Mouse (Mus musculus): ENCODE measurements around the gene Zfp93. TPM values are rescaled to one million over a fixed set of nuclear protein-coding genes. Genes with fewer than 3 reads are reported as not detected.

The Zfp93 gene
- polyA plus RNA-seq, 1 experiment from 2014 or later: 6.2 TPM

GRCm38 (mm10) chr7:24286916-24287315 lies 16.7 kb downstream of the Zfp93 start:
- no peaks in the 10 kb centered on the region for H3K4me1 ChIP-seq (ENCODE audit: control insufficient read depth, insufficient read depth, low read length)
- no peak overlapping the region for H3K4me3 ChIP-seq (ENCODE audit: low read depth, low read length)
- H3K9me3 ChIP-seq (ENCODE audit: control insufficient read depth, low read length): peaks cover 6% of the 10 kb centered on the region; the same call in 1 of the 2 replicates
- no peak overlapping the region for H3K9ac ChIP-seq (ENCODE audit: low read depth, low read length)
- ATAC-seq (ENCODE audit: low read depth) (no peak), DNase-seq (ENCODE audit: low spot score) (no peak)
- H3K36me3 ChIP-seq (ENCODE audit: control insufficient read depth, insufficient read depth, low read length): peaks cover 35% of the 10 kb centered on the region
- no peak overlapping the region for H3K4me2 ChIP-seq (ENCODE audit: low read depth, low read length)
- no peaks in the 10 kb centered on the region for H3K27me3 ChIP-seq (replicated peaks; ENCODE audit: control insufficient read depth, insufficient read depth, low read length)
- H3K27ac ChIP-seq (replicated peaks; ENCODE audit: low read depth, low read length): no peak overlapping the region
- WGBS: 79% methylated on average over 4 of the region's 4 CpGs

DNA sequence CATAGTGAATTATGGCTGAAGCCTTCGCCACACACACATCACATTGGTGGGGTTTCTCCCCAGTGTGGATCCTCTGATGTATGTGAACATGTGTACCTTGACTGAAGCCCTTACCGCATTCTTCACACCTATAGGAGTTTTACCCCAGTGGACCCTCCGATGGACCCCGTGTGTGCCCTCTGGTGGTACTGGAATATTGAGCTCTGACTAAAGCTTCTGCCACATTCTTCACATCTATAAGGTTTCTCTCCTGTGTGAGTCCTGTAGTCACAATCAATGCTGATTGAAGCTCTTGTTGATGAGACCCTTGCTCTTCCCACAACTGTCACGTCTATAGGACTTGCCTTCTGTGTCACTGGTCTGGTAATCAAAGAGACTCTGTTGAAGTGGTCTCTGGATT lies 17.4 kb downstream of the Zfp93 start:
- no peaks in the 10 kb centered on the region for H3K27me3 ChIP-seq (replicated peaks; ENCODE audit: control insufficient read depth, insufficient read depth, low read length)
- H3K4me1 ChIP-seq (ENCODE audit: control insufficient read depth, insufficient read depth, low read length): no peaks in the 10 kb centered on the region
- H3K4me3 ChIP-seq (ENCODE audit: low read depth, low read length): no peak overlapping the region
- no peak overlapping the region for H3K27ac ChIP-seq (replicated peaks; ENCODE audit: low read depth, low read length)
- DNase-seq (ENCODE audit: low spot score) (no peak), ATAC-seq (ENCODE audit: low read depth) (no peak)
- WGBS: 81% methylated on average over 5 of the region's 5 CpGs
- peaks cover 6% of the 10 kb centered on the region; the same call in 1 of the 2 replicates for H3K9me3 ChIP-seq (ENCODE audit: control insufficient read depth, low read length)
- peaks cover 42% of the 10 kb centered on the region for H3K36me3 ChIP-seq (ENCODE audit: control insufficient read depth, insufficient read depth, low read length)
- H3K9ac ChIP-seq (ENCODE audit: low read depth, low read length): no peak overlapping the region
- no peak overlapping the region for H3K4me2 ChIP-seq (ENCODE audit: low read depth, low read length)

DNA sequence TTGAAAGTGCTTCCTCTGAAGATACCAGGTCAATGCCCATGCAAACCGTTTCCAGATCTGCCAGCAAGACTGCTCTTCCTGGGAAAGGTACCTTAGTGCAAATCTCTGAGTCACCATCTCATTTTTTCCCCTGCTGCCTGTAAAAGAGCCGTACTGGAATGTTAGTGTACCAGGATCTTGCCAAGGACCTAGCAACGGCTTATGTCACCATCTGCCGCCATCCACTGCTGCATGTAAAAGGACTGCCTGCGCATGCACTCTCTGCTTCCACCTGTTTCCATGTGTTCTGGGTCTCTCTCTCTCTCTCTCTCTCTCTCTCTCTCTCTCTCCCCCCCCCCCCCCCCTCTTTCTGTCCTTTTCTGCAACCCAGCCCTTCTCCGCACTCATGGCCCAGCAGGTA lies 18.3 kb downstream of the Zfp93 start:
- H3K4me1 ChIP-seq (ENCODE audit: control insufficient read depth, insufficient read depth, low read length): no peaks in the 10 kb centered on the region
- peaks cover 6% of the 10 kb centered on the region; the same call in 1 of the 2 replicates for H3K9me3 ChIP-seq (ENCODE audit: control insufficient read depth, low read length)
- WGBS: 89% methylated on average over 5 of the region's 6 CpGs
- ATAC-seq (ENCODE audit: low read depth): no peak
- no peaks in the 10 kb centered on the region for H3K27me3 ChIP-seq (replicated peaks; ENCODE audit: control insufficient read depth, insufficient read depth, low read length)
- H3K4me2 ChIP-seq (ENCODE audit: low read depth, low read length): no peak overlapping the region
- H3K4me3 ChIP-seq (ENCODE audit: low read depth, low read length): no peak overlapping the region
- DNase-seq (ENCODE audit: low spot score): no peak
- H3K27ac ChIP-seq (replicated peaks; ENCODE audit: low read depth, low read length): no peak overlapping the region
- peaks cover 50% of the 10 kb centered on the region for H3K36me3 ChIP-seq (ENCODE audit: control insufficient read depth, insufficient read depth, low read length)
- no peak overlapping the region for H3K9ac ChIP-seq (ENCODE audit: low read depth, low read length)

DNA sequence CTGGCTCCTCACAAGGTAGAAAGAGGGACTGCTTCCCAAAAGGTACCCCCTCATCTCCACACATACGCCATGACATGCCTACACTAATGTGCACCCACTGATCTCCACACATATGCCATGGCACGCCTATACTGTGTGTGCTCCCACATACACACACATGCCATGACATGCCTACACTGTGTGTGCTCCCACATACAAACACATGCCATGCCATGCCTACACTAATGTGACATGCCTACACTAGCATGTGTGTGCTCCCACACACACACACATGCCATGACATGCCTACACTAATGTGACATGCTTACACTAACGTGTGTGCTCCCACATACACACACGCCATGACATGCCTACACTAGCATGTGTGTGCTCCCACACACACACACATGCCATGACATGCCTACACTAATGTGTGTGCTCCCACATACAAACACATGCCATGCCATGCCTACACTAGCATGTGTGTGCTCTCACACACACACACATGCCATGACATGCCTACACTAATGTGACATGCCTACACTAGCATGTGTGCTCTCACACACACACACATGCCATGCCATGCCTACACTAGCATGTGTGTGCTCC lies 20.0 kb downstream of the Zfp93 start:
- no peaks in the 10 kb centered on the region for H3K4me1 ChIP-seq (ENCODE audit: control insufficient read depth, insufficient read depth, low read length)
- H3K4me2 ChIP-seq (ENCODE audit: low read depth, low read length): no peak overlapping the region
- no peak overlapping the region for H3K27ac ChIP-seq (replicated peaks; ENCODE audit: low read depth, low read length)
- DNase-seq (ENCODE audit: low spot score) (no peak), ATAC-seq (ENCODE audit: low read depth) (no peak)
- 99% methylated on average over 4 of the region's 4 CpGs for WGBS
- H3K4me3 ChIP-seq (ENCODE audit: low read depth, low read length): no peak overlapping the region
- H3K27me3 ChIP-seq (replicated peaks; ENCODE audit: control insufficient read depth, insufficient read depth, low read length): no peaks in the 10 kb centered on the region
- H3K36me3 ChIP-seq (ENCODE audit: control insufficient read depth, insufficient read depth, low read length): peaks cover 67% of the 10 kb centered on the region
- H3K9me3 ChIP-seq (ENCODE audit: control insufficient read depth, low read length): peaks cover 6% of the 10 kb centered on the region; the same call in 1 of the 2 replicates
- H3K9ac ChIP-seq (ENCODE audit: low read depth, low read length): no peak overlapping the region

- Histone ChIP-seq H3K9ac (ENCODE audit: low read depth, low read length) (no peak overlapping the region), H3K27me3 (replicated peaks; ENCODE audit: control insufficient read depth, insufficient read depth, low read length) (no peaks in the 10 kb centered on the region), H3K4me2 (ENCODE audit: low read depth, low read length) (no peak overlapping the region), H3K4me1 (ENCODE audit: control insufficient read depth, insufficient read depth, low read length) (no peaks in the 10 kb centered on the region), H3K9me3 (ENCODE audit: control insufficient read depth, low read length) (peaks cover 6% of the 10 kb centered on the region; the same call in 1 of the 2 replicates), H3K27ac (replicated peaks; ENCODE audit: low read depth, low read length) (no peak overlapping the region), H3K36me3 (ENCODE audit: control insufficient read depth, insufficient read depth, low read length) (peaks cover 81% of the 10 kb centered on the region), H3K4me3 (ENCODE audit: low read depth, low read length) (no peak overlapping the region)
- WGBS: 90% methylated on average over 27 of the region's 27 CpGs
- ATAC-seq (ENCODE audit: low read depth): no peak
- no peak for DNase-seq (ENCODE audit: low spot score)
Observed at GRCm38 (mm10) chr7:24291387-24292090, 21.3 kb downstream of the Zfp93 start.

- Histone ChIP-seq H3K27me3 (replicated peaks; ENCODE audit: control insufficient read depth, insufficient read depth, low read length) (no peaks in the 10 kb centered on the region), H3K4me2 (ENCODE audit: low read depth, low read length) (no peak overlapping the region), H3K9ac (ENCODE audit: low read depth, low read length) (no peak overlapping the region), H3K36me3 (ENCODE audit: control insufficient read depth, insufficient read depth, low read length) (peaks cover 91% of the 10 kb centered on the region), H3K27ac (replicated peaks; ENCODE audit: low read depth, low read length) (no peak overlapping the region), H3K4me1 (ENCODE audit: control insufficient read depth, insufficient read depth, low read length) (peaks cover 4% of the 10 kb centered on the region; the same call in 1 of the 2 replicates), H3K4me3 (ENCODE audit: low read depth, low read length) (no peak overlapping the region), H3K9me3 (ENCODE audit: control insufficient read depth, low read length) (peaks cover 6% of the 10 kb centered on the region; the same call in 1 of the 2 replicates)
- 86% methylated on average over 12 of the region's 12 CpGs for WGBS
- DNase-seq (ENCODE audit: low spot score) (no peak), ATAC-seq (ENCODE audit: low read depth) (no peak)
Observed at GRCm38 (mm10) chr7:24293061-24293851, 23.0 kb downstream of the Zfp93 start.

DNA sequence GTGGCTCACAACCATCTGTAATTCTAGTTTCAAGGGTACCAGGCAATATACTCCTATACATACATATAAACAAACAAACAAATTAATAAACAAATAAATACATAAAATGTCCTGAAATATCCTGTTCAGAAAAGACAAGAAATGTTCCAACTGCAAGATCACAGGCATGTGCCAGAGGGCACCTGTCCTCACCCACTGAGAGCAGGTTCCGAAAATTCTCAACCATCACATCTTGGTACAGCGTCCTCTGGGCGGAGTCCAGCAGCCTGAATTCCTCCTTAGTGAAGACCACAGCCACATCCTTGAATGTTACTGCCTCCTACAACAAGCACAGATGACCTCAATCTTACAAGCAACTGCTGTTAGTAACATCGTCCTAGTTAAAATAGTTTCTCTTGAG lies 24.5 kb downstream of the Zfp93 start:
- ATAC-seq (ENCODE audit: low read depth): no peak
- Histone ChIP-seq H3K36me3 (ENCODE audit: control insufficient read depth, insufficient read depth, low read length) (peaks cover 80% of the 10 kb centered on the region), H3K27me3 (replicated peaks; ENCODE audit: control insufficient read depth, insufficient read depth, low read length) (no peaks in the 10 kb centered on the region), H3K4me3 (ENCODE audit: low read depth, low read length) (no peak overlapping the region), H3K9ac (ENCODE audit: low read depth, low read length) (no peak overlapping the region), H3K4me1 (ENCODE audit: control insufficient read depth, insufficient read depth, low read length) (peaks cover 4% of the 10 kb centered on the region; the same call in 1 of the 2 replicates), H3K4me2 (ENCODE audit: low read depth, low read length) (no peak overlapping the region), H3K27ac (replicated peaks; ENCODE audit: low read depth, low read length) (no peak overlapping the region), H3K9me3 (ENCODE audit: control insufficient read depth, low read length) (peaks cover 6% of the 10 kb centered on the region; the same call in 1 of the 2 replicates)
- DNase-seq (ENCODE audit: low spot score): no peak
- WGBS: 100% methylated on average over 4 of the region's 4 CpGs

- H3K4me3 ChIP-seq (ENCODE audit: low read depth, low read length): no peak overlapping the region
- peaks cover 6% of the 10 kb centered on the region; the same call in 1 of the 2 replicates for H3K9me3 ChIP-seq (ENCODE audit: control insufficient read depth, low read length)
- H3K27ac ChIP-seq (replicated peaks; ENCODE audit: low read depth, low read length): no peak overlapping the region
- WGBS: 97% methylated on average over 7 of the region's 7 CpGs
- H3K4me2 ChIP-seq (ENCODE audit: low read depth, low read length): no peak overlapping the region
- no peak for ATAC-seq (ENCODE audit: low read depth)
- H3K36me3 ChIP-seq (ENCODE audit: control insufficient read depth, insufficient read depth, low read length): peaks cover 74% of the 10 kb centered on the region
- H3K9ac ChIP-seq (ENCODE audit: low read depth, low read length): no peak overlapping the region
- peaks cover 7% of the 10 kb centered on the region; the same call in 1 of the 2 replicates for H3K4me1 ChIP-seq (ENCODE audit: control insufficient read depth, insufficient read depth, low read length)
- DNase-seq (ENCODE audit: low spot score): no peak
- no peaks in the 10 kb centered on the region for H3K27me3 ChIP-seq (replicated peaks; ENCODE audit: control insufficient read depth, insufficient read depth, low read length)
Observed at GRCm38 (mm10) chr7:24295376-24295775, 25.2 kb downstream of the Zfp93 start.

Data from embryonic facial prominence, embryonic 14.5 days (tissue).